Mouse (Mus musculus): Measurements from ENCODE around the gene Car8. TPM values are rescaled to one million over a fixed set of nuclear protein-coding genes. Genes with fewer than 3 reads are reported as not detected.
"Not testable (repeated sequence)": the region's sequence is repeated elsewhere in the genome, so short reads cannot be mapped to it uniquely, and the experiment has no call there.

Car8 gene
- polyA plus RNA-seq, 1 experiment from 2014 or later, result 8.6 TPM

DNA sequence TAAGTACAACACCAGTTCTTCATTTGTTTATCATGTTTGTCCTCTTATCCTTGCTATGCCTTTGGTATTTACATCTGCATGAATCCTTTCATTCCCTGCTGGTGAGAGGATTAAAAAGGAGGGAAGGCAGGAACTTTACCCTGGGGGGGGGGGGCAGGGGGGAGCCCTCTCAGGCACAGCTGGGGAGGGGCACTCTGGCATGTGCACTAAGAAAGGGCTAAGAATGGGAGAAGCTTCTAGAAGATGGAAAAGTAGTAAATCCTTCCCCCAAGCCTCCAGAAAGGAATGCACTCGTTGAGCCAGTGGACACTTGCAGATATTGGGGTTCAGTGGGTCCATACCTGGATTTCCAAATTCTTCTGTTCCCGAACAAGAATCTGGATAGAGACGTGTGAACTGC is 141.2 kb downstream of the Car8 start:
- no peak overlapping the region for H3K9ac ChIP-seq
- 0 out of 2 replicates have a peak, but pooled peaks cover 2% of the 10 kb centered on the region for H3K9me3 ChIP-seq
- 37% methylated on average over 3 of the region's 3 CpGs for WGBS
- H3K27ac ChIP-seq, result no peak overlapping the region
- no peak overlapping the region for H3K4me2 ChIP-seq
- H3K27me3 ChIP-seq (replicated peaks), result no peaks in the 10 kb centered on the region
- no peak overlapping the region for H3K4me3 ChIP-seq
- ATAC-seq (replicated peaks), result no peak
- peaks cover 5% of the 10 kb centered on the region; the same call in 1 of the 2 replicates for H3K4me1 ChIP-seq
- H3K36me3 ChIP-seq (replicated peaks), result no peaks in the 10 kb centered on the region

DNA sequence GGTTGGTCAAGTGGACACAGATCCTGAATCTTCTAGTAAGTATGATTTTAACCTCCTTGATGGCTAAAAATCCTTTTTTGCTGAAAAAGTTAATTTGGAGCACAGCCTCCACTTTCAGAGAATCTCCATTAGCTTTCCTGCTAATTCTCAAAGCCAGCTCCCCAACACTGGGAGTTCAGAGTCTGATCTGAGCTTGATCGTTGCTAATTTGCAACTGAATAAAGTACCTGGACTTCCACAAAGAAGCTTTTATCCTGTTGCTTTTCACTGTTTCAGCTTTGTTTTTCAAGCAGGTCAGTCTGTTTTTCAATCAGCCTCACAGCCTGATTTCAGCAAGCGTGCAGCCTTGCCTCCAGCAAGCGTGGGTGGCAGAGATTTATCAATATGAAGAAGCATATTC is 145.3 kb downstream of the Car8 start:
- H3K4me2 ChIP-seq; H3K9me3 ChIP-seq; H3K4me1 ChIP-seq; H3K27ac ChIP-seq; H3K4me3 ChIP-seq; H3K27me3 ChIP-seq (replicated peaks); H3K36me3 ChIP-seq (replicated peaks); ATAC-seq (replicated peaks); H3K9ac ChIP-seq: not testable (repeated sequence)
- WGBS, result 46% methylated on average over 3 of the region's 3 CpGs

Small RNAs within 50 kb of the gene (microRNA-seq; reads per million reads assigned to microRNA genes)
- gene Gm25355, result not detected

Measured in midbrain, embryonic 15.5 days (tissue).